Mouse (Mus musculus) stomach, embryonic 14.5 days (tissue): ENCODE data around the gene Wdr35. TPM values are rescaled to one million over a fixed set of nuclear protein-coding genes. Genes with fewer than 3 reads are reported as not detected.
"Not testable (repeated sequence)": the region's sequence is repeated elsewhere in the genome, so short reads cannot be mapped to it uniquely, and the experiment has no call there.

Experiments
- ATAC-seq: fragments of 200-750 bp; cut with Nextera tagmentation; 2 replicates; pipeline ENCODE4 v1.8.0; 2017; ENCODE audit warnings: low read depth, moderate TSS enrichment; ENCODE audit not compliant: insufficient number of reproducible peaks, insufficient read depth, low FRiP score
- H3K27ac ChIP-seq: fragments of 300-500 bp; sonication (generic); 2 replicates; pipeline ENCODE4 v1.5.1; 2014; ENCODE audit warnings: mild to moderate bottlenecking, low read length, moderate library complexity, mixed read lengths
- H3K27me3 ChIP-seq: fragments of 300-500 bp; sonication (generic); 2 replicates; pipeline ENCODE4 v1.6.1; 2014; ENCODE audit warnings: low read length, control low read depth, mixed read lengths; ENCODE audit not compliant: control insufficient read depth, insufficient read depth
- H3K36me3 ChIP-seq: fragments of 300-500 bp; sonication (generic); 2 replicates; pipeline ENCODE4 v1.6.1; 2014; ENCODE audit warnings: mild to moderate bottlenecking, control low read depth, low read length, moderate library complexity, mixed read lengths; ENCODE audit not compliant: control insufficient read depth, insufficient read depth
- H3K4me1 ChIP-seq: fragments of 300-500 bp; sonication (generic); 2 replicates; pipeline ENCODE4 v1.6.1; 2014; ENCODE audit warnings: low read length, control low read depth, mixed read lengths; ENCODE audit not compliant: control insufficient read depth, insufficient read depth
- H3K4me2 ChIP-seq: fragments of 300-500 bp; sonication (generic); replicated peaks from 2 replicates; pipeline ENCODE4 v1.6.1; 2014; ENCODE audit warnings: low read depth, low read length, control low read depth
- H3K4me3 ChIP-seq: fragments of 300-500 bp; sonication (generic); 2 replicates; pipeline ENCODE4 v1.5.1; 2014; ENCODE audit warnings: low read depth, low read length, control low read depth
- H3K9ac ChIP-seq: fragments of 300-500 bp; sonication (generic); replicated peaks from 2 replicates; pipeline ENCODE4 v1.6.1; 2014; ENCODE audit warnings: low read depth, mild to moderate bottlenecking, control low read depth, low read length, moderate library complexity, mixed read lengths
- H3K9me3 ChIP-seq: fragments of 300-500 bp; sonication (generic); 2 replicates; pipeline ENCODE4 v1.6.1; 2016; ENCODE audit warnings: low read depth, low read length, control low read depth; ENCODE audit not compliant: control insufficient read depth
- WGBS: fragments of 180-500 bp; shearing (Covaris S2); extraction: QIAGEN DNeasy Blood & Tissue Kit; methylation state at CpG from one replicate; pipeline ENCODE4 v1.1.7; 2014; 5-methylcytosine and 5-hydroxymethylcytosine counted together
- polyA plus RNA-seq: library from polyadenylated mRNA; unstranded; fragments of >200 nt; fragmentation: Nextera tagmentation; extraction: Ambion mirVana; gene quantifications from 2 replicates; pipeline ENCODE4 v1.2.1, GENCODE M21; 2014

Wdr35 gene
- 17.6 and 21.3 TPM in 2 replicates for polyA plus RNA-seq

- peak; percentile 92 for ATAC-seq
- H3K36me3 ChIP-seq = no peaks in the 10 kb centered on the region
- H3K27me3 ChIP-seq = no peaks in the 10 kb centered on the region
- H3K27ac ChIP-seq = peak within 1 kb of the TSS; percentile 11; the same call in 1 of the 2 replicates
- H3K4me2 ChIP-seq = peak within 1 kb of the TSS; percentile 89
- under 1% methylated on average over 45 of the region's 45 CpGs for WGBS
- no peaks in the 10 kb centered on the region for H3K9me3 ChIP-seq
- peak within 1 kb of the TSS; percentile 46; the same call in 1 of the 2 replicates for H3K9ac ChIP-seq
- H3K4me3 ChIP-seq = peak within 1 kb of the TSS; percentile 79
- no peaks in the 10 kb centered on the region for H3K4me1 ChIP-seq
Observed at GRCm38 (mm10) chr12:8973820-8974465, at the start of gene Wdr35. Wdr35 (plus strand) TSS chr12:8973892.

GRCm38 (mm10) chr12:8927652-8928051 lies 46.0 kb upstream of the Wdr35 start:
- 78% methylated on average over 3 of the region's 3 CpGs for WGBS
- Histone ChIP-seq H3K4me1 (peaks cover 23% of the 10 kb centered on the region), H3K4me3 (no peak overlapping the region), H3K36me3 (peaks cover 3% of the 10 kb centered on the region; the same call in 1 of the 2 replicates), H3K27ac (no peak overlapping the region), H3K9me3 (no peaks in the 10 kb centered on the region), H3K4me2 (no peak overlapping the region), H3K27me3 (no peaks in the 10 kb centered on the region), H3K9ac (no peak overlapping the region)
- ATAC-seq = no peak

DNA sequence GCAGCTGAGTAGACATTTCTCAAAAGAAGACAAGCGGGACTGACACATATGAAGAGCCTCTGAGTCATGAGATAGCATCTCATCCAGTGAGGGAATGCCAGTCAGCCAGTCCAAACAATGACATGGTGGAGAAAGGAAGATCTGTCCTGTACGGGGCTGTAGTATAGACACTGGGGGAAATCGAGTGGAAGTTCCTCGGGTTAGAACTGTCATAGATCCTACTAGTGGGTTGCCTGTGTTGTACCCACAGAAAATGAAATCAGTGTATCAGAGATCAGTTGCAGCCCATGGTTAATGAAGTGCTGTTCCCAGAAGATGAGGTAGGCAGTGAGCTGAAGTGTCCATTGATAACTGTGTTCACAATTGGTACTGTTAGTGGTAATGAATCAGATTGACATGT lies 44.9 kb upstream of the Wdr35 start:
- H3K9ac ChIP-seq = no peak overlapping the region
- no peak overlapping the region for H3K4me2 ChIP-seq
- H3K36me3 ChIP-seq = peaks cover 8% of the 10 kb centered on the region
- no peak for ATAC-seq
- H3K9me3 ChIP-seq = no peaks in the 10 kb centered on the region
- H3K4me3 ChIP-seq = no peak overlapping the region
- H3K27ac ChIP-seq = no peak overlapping the region
- WGBS = 73% methylated on average over 4 of the region's 4 CpGs
- H3K27me3 ChIP-seq = no peaks in the 10 kb centered on the region
- H3K4me1 ChIP-seq = peaks cover 20% of the 10 kb centered on the region

DNA sequence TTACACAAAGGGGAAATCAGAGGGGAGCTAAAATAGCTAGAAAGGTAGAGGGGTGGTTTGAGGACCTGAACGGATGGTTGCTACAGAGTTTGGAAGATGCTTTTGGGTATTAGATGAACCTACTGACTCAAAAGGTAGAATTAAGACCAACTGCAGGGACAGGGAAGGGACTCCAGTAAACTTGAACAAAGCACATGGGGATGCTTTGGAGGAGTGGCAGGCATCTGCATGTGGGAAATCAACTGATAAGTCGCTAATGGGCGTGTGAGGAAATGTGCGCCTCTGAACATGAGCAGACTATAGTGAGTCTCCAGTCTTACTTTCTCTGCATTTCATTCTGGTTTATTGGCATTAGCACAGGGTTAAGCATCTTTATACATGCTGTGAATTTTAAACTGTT lies 42.6 kb upstream of the Wdr35 start:
- no peak overlapping the region for H3K4me2 ChIP-seq
- H3K27me3 ChIP-seq = no peaks in the 10 kb centered on the region
- H3K9ac ChIP-seq = no peak overlapping the region
- no peak for ATAC-seq
- no peaks in the 10 kb centered on the region for H3K9me3 ChIP-seq
- peaks cover 22% of the 10 kb centered on the region for H3K36me3 ChIP-seq
- H3K27ac ChIP-seq = no peak overlapping the region
- no peak overlapping the region for H3K4me3 ChIP-seq
- 84% methylated on average over 4 of the region's 4 CpGs for WGBS
- H3K4me1 ChIP-seq = peaks cover 9% of the 10 kb centered on the region; the same call in 1 of the 2 replicates

DNA sequence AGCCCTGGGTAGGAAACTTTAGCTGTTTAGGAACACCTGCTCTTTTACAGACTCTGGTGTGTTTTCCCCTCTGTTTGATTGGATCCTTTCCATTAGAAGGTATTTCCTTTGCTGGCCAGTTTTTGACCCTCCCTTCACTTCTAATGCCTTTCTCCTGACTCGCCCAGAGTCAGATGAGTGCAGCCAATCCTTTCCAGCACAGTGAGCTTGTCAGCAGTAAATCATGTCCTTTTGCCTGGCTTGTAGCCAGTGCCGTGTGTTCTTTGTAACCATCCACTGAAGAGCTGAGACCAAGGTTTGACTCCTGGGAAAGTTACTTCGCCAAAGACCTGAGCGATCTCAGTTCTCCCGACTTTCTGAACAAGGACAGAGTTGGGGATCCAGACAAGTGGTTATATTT lies 38.3 kb upstream of the Wdr35 start:
- H3K9me3 ChIP-seq = no peaks in the 10 kb centered on the region
- no peaks in the 10 kb centered on the region for H3K27me3 ChIP-seq
- no peak overlapping the region for H3K9ac ChIP-seq
- H3K4me3 ChIP-seq = no peak overlapping the region
- H3K36me3 ChIP-seq = peaks cover 55% of the 10 kb centered on the region
- no peak overlapping the region for H3K27ac ChIP-seq
- H3K4me1 ChIP-seq = peaks cover 3% of the 10 kb centered on the region; the same call in 1 of the 2 replicates
- no peak for ATAC-seq
- WGBS = 52% methylated on average over 5 of the region's 5 CpGs
- H3K4me2 ChIP-seq = no peak overlapping the region

DNA sequence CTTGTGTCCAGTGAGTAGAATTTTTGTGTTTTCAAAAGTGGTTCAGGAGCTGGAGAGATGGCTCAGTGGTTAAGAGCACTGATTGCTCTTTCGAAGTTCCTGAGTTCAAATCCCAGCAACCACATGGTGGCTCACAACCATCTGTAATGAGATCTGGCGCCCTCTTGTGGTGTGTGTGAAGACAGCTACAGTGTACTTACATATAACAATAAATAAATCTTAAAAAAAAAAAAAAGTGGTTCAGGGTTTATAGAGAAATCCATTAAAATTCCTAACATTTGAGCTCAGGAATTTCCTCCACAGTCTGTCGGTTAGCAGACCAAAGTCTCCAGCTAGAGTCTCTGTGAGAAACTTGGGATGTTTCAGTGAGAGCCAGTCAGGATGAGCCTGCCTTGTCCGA lies 37.5 kb upstream of the Wdr35 start:
- not testable (repeated sequence) for H3K27me3 ChIP-seq, H3K27ac ChIP-seq, ATAC-seq, H3K4me1 ChIP-seq, H3K9me3 ChIP-seq, H3K9ac ChIP-seq, H3K4me3 ChIP-seq, H3K4me2 ChIP-seq
- WGBS = 64% methylated on average over 4 of the region's 4 CpGs
- H3K36me3 ChIP-seq = peaks cover 55% of the 10 kb centered on the region

DNA sequence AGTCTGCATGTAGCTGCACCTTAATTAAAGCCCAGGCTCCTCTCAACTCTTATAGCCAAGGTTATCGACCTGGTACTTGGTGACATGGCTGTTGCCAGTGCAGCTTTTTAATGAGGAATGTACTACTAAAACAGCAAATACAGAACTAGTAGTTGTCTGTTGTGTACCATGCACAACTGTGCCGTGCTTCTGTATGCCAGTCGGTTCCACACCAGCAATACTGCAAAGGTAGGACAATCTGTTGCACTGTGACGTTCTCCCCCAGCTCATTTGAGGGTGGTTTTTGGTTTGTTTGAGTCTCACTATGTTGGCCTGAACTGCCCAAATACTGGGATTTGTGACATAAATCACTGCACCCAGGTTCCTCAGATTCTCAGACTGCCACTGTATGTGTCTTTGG lies 34.2 kb upstream of the Wdr35 start:
- H3K4me2 ChIP-seq = no peak overlapping the region
- ATAC-seq = no peak
- H3K27ac ChIP-seq = no peak overlapping the region
- no peak overlapping the region for H3K4me3 ChIP-seq
- H3K9me3 ChIP-seq = no peaks in the 10 kb centered on the region
- H3K4me1 ChIP-seq = no peaks in the 10 kb centered on the region
- H3K36me3 ChIP-seq = peaks cover 47% of the 10 kb centered on the region
- 93% methylated on average over 4 of the region's 4 CpGs for WGBS
- no peak overlapping the region for H3K9ac ChIP-seq
- no peaks in the 10 kb centered on the region for H3K27me3 ChIP-seq

DNA sequence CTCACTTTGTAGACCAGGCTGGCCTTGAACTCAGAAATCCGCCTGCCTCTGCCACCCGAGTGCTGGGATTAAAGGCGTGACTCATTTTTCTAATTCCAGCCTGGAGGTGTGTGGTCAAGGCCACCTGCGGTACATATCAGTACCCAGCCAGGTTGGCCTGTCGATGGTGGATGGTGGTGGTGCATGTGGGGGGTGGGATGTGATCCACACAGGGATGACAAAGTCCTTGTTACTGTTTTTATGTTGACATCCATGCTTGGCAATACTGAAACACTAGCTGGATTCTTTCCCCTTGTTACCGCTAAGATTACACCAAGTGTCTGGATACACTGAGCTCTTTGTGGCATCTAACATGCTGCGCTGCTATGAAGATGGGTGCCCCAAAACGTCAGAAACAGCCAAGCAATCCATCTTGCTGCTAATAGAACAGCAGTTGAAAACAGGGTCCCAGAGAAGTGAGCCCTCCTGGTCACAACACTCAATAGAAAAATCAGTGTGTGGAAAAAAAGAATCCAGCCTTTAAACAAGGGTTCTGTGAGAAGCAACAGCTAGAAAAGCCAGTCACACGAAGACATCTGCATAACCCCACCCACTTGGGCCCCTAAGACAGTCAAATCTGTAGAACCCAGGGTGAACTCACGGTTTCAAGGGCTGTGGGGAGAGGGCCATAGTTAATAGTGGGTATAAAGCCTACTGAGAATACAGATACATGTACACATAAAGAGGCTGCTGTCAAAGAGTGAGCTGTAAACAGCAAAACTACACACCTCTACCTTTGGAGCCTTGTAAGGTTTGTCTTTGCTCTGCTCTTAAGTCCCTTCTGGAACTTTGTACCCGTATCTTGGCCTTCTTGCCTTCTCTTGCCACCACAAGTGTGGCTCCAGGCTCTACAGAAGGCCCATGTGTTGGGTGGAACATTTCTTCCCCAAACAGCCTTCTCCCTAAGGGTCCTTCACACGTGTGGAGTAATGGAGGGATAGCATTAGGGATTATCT lies 33.4 kb upstream of the Wdr35 start:
- no peak; the same call in 1 of the 2 replicates for ATAC-seq
- 66% methylated on average over 12 of the region's 12 CpGs for WGBS
- H3K27ac ChIP-seq = no peak overlapping the region

More for the DNA sequence above, 33.4 kb upstream of the Wdr35 start:
- H3K9ac ChIP-seq = no peak overlapping the region
- no peak overlapping the region for H3K4me2 ChIP-seq
- H3K4me1 ChIP-seq = no peaks in the 10 kb centered on the region
- no peaks in the 10 kb centered on the region for H3K27me3 ChIP-seq
- no peaks in the 10 kb centered on the region for H3K9me3 ChIP-seq
- no peak overlapping the region for H3K4me3 ChIP-seq
- peaks cover 40% of the 10 kb centered on the region for H3K36me3 ChIP-seq
